Mouse (Mus musculus): ENCODE measurements around the gene Endog. TPM values are rescaled to one million over a fixed set of nuclear protein-coding genes. Genes with fewer than 3 reads are reported as not detected.

Gene Endog
- polyA plus RNA-seq, 1 experiment from 2014 or later = 58.2 TPM

DNA sequence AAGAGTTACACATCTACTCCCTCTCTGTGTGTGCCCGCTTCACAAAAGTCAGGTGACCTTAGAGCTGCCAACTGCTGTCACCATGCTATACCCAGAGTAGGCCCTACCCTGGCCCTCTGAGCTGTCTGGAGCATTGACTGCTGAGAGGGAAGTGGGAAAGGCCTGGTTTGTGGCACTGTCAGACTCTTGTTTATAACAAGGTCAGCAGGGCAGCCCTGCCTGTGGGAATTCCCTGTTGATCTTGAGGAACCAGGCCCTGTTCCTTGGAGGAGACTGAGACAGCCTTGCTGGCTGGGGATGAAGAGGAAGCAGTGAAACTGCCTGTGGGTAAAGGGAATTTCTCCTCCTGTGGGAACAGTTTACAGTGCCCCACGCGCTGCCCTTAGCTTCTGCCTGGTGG, 43.5 kb downstream of the Endog start:
- Histone ChIP-seq H3K27me3 (ENCODE audit: insufficient read depth, low read length) (no peaks in the 10 kb centered on the region), H3K4me2 (ENCODE audit: low read length) (no peak overlapping the region), H3K4me3 (replicated peaks; ENCODE audit: low read depth, low read length) (no peak overlapping the region), H3K9me3 (replicated peaks; ENCODE audit: low read length) (no peaks in the 10 kb centered on the region), H3K27ac (0 out of 2 replicates have a peak overlapping the region, but pooled peaks have one; percentile 8), H3K9ac (ENCODE audit: low read depth, low read length) (no peak overlapping the region; the same call in 1 of the 2 replicates), H3K36me3 (ENCODE audit: insufficient read depth, low read length) (no peaks in the 10 kb centered on the region), H3K4me1 (replicated peaks; ENCODE audit: insufficient read depth, low read length) (no peaks in the 10 kb centered on the region)
- 82% methylated on average over 3 of the region's 3 CpGs for WGBS
- DNase-seq (ENCODE audit: low spot score) (no peak), ATAC-seq (replicated peaks; ENCODE audit: low FRiP score, low read depth) (no peak)
- no peak for TF ChIP-seq CTCF (IDR thresholded peaks at IDR 0.05; ENCODE audit: low read depth)

DNA sequence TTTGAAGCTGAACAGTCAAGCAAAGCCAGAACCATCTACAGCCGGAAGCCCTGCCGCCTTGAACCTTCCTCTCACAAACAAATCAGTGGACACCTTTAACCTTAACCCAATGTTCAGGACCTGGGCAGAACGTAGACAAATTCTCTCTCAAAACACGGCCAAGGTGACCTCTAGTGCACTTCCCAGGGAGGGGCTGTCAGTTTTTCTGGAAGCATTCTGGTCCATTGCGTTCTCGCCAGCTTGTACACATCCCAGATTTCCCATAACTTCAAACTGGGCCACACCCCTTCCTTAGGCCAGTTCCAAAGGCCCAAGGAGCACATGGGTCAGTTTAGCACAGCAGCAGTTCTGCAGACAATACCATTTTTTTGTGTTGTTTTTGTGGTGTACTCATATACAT, 44.2 kb downstream of the Endog start:
- WGBS = 45% methylated on average over 6 of the region's 6 CpGs
- Histone ChIP-seq H3K9ac (ENCODE audit: low read depth, low read length) (no peak overlapping the region), H3K36me3 (ENCODE audit: insufficient read depth, low read length) (no peaks in the 10 kb centered on the region), H3K4me1 (replicated peaks; ENCODE audit: insufficient read depth, low read length) (no peaks in the 10 kb centered on the region), H3K4me2 (ENCODE audit: low read length) (no peak overlapping the region), H3K4me3 (replicated peaks; ENCODE audit: low read depth, low read length) (no peak overlapping the region), H3K27ac (0 out of 2 replicates have a peak overlapping the region, but pooled peaks have one; percentile 8), H3K27me3 (ENCODE audit: insufficient read depth, low read length) (no peaks in the 10 kb centered on the region), H3K9me3 (replicated peaks; ENCODE audit: low read length) (no peaks in the 10 kb centered on the region)
- ATAC-seq (replicated peaks; ENCODE audit: low FRiP score, low read depth) (no peak), DNase-seq (ENCODE audit: low spot score) (peak; percentile 49)
- no peak for TF ChIP-seq CTCF (IDR thresholded peaks at IDR 0.05; ENCODE audit: low read depth)

DNA sequence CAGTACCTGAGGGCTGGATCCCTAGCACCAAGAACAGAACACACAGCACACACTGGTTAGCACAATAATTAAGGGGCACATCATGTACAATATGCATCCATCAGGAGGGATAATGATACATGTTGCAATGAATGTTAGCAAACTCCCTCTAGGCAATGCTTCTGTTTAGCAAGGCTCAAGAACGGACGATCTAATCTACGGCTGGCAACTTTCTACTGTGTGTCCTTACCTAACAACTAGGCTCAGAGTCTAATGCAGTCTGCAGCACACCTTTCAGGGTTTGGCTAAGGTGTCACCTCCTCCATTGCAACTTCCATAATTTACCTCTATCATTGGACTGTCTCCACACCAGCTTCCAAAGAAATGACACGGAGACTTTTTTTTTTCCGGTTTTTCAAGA, 45.0 kb downstream of the Endog start:
- WGBS = 95% methylated on average over 5 of the region's 5 CpGs
- Histone ChIP-seq H3K27me3 (ENCODE audit: insufficient read depth, low read length) (no peaks in the 10 kb centered on the region), H3K4me3 (replicated peaks; ENCODE audit: low read depth, low read length) (no peak overlapping the region), H3K4me2 (ENCODE audit: low read length) (no peak overlapping the region), H3K9me3 (replicated peaks; ENCODE audit: low read length) (no peaks in the 10 kb centered on the region), H3K27ac (no peak overlapping the region), H3K36me3 (ENCODE audit: insufficient read depth, low read length) (no peaks in the 10 kb centered on the region), H3K9ac (ENCODE audit: low read depth, low read length) (no peak overlapping the region), H3K4me1 (replicated peaks; ENCODE audit: insufficient read depth, low read length) (no peaks in the 10 kb centered on the region)
- ATAC-seq (replicated peaks; ENCODE audit: low FRiP score, low read depth) (no peak), DNase-seq (ENCODE audit: low spot score) (no peak)
- no peak for TF ChIP-seq CTCF (IDR thresholded peaks at IDR 0.05; ENCODE audit: low read depth)

Other genes with a start within 250 kb of the Endog start
- gene Gle1, start 236.1 kb upstream of the Endog start, polyA plus RNA-seq (2015; fragmentation: Nextera tagmentation; extraction: Ambion mirVana) = 31.2 and 37.5 TPM in 2 replicates
- 92.4 and 94.3 TPM in 2 replicates for gene Sptan1, start 205.9 kb upstream of the Endog start, polyA plus RNA-seq (2015; fragmentation: Nextera tagmentation; extraction: Ambion mirVana)
- 26.2 and 29.1 TPM in 2 replicates for gene Wdr34, start 122.6 kb upstream of the Endog start, polyA plus RNA-seq (2015; fragmentation: Nextera tagmentation; extraction: Ambion mirVana)
- 411 and 412 TPM in 2 replicates for gene Set, start 114.1 kb upstream of the Endog start, polyA plus RNA-seq (2015; fragmentation: Nextera tagmentation; extraction: Ambion mirVana)
- 5.7 and 6.4 TPM in 2 replicates for gene Pkn3, start 93.8 kb upstream of the Endog start, polyA plus RNA-seq (2015; fragmentation: Nextera tagmentation; extraction: Ambion mirVana)
- 31.8 and 37.0 TPM in 2 replicates for gene Zdhhc12, start 77.8 kb upstream of the Endog start, polyA plus RNA-seq (2015; fragmentation: Nextera tagmentation; extraction: Ambion mirVana)
- 4.4 and 4.9 TPM in 2 replicates for gene Zer1, start 46.9 kb upstream of the Endog start, polyA plus RNA-seq (2015; fragmentation: Nextera tagmentation; extraction: Ambion mirVana)
- 6.4 and 6.6 TPM in 2 replicates for gene Tbc1d13, start 37.7 kb upstream of the Endog start, polyA plus RNA-seq (2015; fragmentation: Nextera tagmentation; extraction: Ambion mirVana)
- gene Spout1, start 7.0 kb downstream of the Endog start, polyA plus RNA-seq (2015; fragmentation: Nextera tagmentation; extraction: Ambion mirVana) = 41.8 and 44.7 TPM in 2 replicates
- gene Kyat1, start 34.4 kb downstream of the Endog start, polyA plus RNA-seq (2015; fragmentation: Nextera tagmentation; extraction: Ambion mirVana) = 22.7 and 22.9 TPM in 2 replicates
- 50.2 and 51.3 TPM in 2 replicates for gene Lrrc8a, start 66.2 kb downstream of the Endog start, polyA plus RNA-seq (2015; fragmentation: Nextera tagmentation; extraction: Ambion mirVana)
- 0.20 and 0.29 TPM in 2 replicates for gene Gm28035, start 69.1 kb downstream of the Endog start, polyA plus RNA-seq (2015; fragmentation: Nextera tagmentation; extraction: Ambion mirVana)
- gene Phyhd1, start 94.7 kb downstream of the Endog start, polyA plus RNA-seq (2015; fragmentation: Nextera tagmentation; extraction: Ambion mirVana) = 18.9 and 19.2 TPM in 2 replicates
- not detected in 2 replicates for gene Gm28038, start 109.5 kb downstream of the Endog start, polyA plus RNA-seq (2015; fragmentation: Nextera tagmentation; extraction: Ambion mirVana)
- gene Dolk, start 114.8 kb downstream of the Endog start, polyA plus RNA-seq (2015; fragmentation: Nextera tagmentation; extraction: Ambion mirVana) = 33.8 and 36.3 TPM in 2 replicates
- gene Nup188, start 114.9 kb downstream of the Endog start, polyA plus RNA-seq (2015; fragmentation: Nextera tagmentation; extraction: Ambion mirVana) = 17.3 and 17.5 TPM in 2 replicates
- gene Sh3glb2, start 187.8 kb downstream of the Endog start, polyA plus RNA-seq (2015; fragmentation: Nextera tagmentation; extraction: Ambion mirVana) = 65.1 and 66.4 TPM in 2 replicates
- gene Miga2, start 192.7 kb downstream of the Endog start, polyA plus RNA-seq (2015; fragmentation: Nextera tagmentation; extraction: Ambion mirVana) = 22.2 and 22.8 TPM in 2 replicates
- 23.4 and 24.5 TPM in 2 replicates for gene Dolpp1, start 220.8 kb downstream of the Endog start, polyA plus RNA-seq (2015; fragmentation: Nextera tagmentation; extraction: Ambion mirVana)
- gene Crat, start 244.3 kb downstream of the Endog start, polyA plus RNA-seq (2015; fragmentation: Nextera tagmentation; extraction: Ambion mirVana) = 42.9 and 49.2 TPM in 2 replicates
- 131 and 142 TPM in 2 replicates for gene Ptpa, start 244.5 kb downstream of the Endog start, polyA plus RNA-seq (2015; fragmentation: Nextera tagmentation; extraction: Ambion mirVana)

All from kidney, postnatal 0 days (tissue).